Mouse (Mus musculus) heart, adult 2 months (tissue): ENCODE results near the gene Tbc1d1.

Source experiments
- CTCF ChIP-seq: fragments of 200-600 bp; IDR thresholded peaks from 2 replicates; pipeline ENCODE4 v1.8.1; 2022; ENCODE audit warnings: antibody characterized with exemption, mild to moderate bottlenecking, moderate library complexity
- EP300 ChIP-seq: fragments of 200-500 bp; IDR thresholded peaks from 2 replicates; pipeline ENCODE4 v1.6.1; 2011; ENCODE audit warnings: low read depth, low read length, control low read depth; ENCODE audit not compliant: insufficient read depth
- POLR2A ChIP-seq: fragments of 200-500 bp; IDR thresholded peaks from 2 replicates; pipeline ENCODE4 v1.6.1; 2011; ENCODE audit warnings: mild to moderate bottlenecking, low read depth, low read length, control low read depth; ENCODE audit not compliant: insufficient read depth

GRCm38 (mm10) chr5:64375851-64376250 lies 219.7 kb downstream of the Tbc1d1 start:
- TF ChIP-seq EP300 (no peak), POLR2A (no peak), CTCF (no peak)
